Mouse (Mus musculus) lung, postnatal 10 days (tissue): ENCODE data around the gene Mov10l1.
A peak's percentile ranks its signal among the peaks of the same experiment; 100 is the strongest.

Experiments
- DNase-seq: peaks from one replicate; pipeline ENCODE4 v3.0.0; 2021

Gene Mov10l1

DNA sequence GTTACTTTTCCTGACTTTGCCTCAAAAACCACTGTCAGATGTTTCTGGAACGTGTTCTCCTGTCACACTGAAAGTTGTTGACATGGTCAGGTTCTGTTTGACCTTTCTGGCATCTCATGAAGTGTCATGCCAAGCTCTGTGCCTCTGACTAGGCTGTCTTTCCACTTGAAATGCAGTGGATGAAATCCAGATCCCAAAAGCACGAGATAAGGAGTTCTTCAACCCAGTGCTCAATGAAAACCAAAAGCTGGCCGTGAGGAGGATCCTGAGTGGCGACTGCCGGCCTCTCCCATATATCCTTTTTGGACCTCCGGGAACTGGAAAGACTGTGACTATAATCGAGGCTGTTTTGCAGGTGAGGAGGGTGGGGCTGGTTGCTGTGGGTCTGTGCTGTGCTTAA lies 37.4 kb downstream of the Mov10l1 start:
- no peak for DNase-seq

- no peak for DNase-seq
Measured at GRCm38 (mm10) chr15:89020492-89020891, 37.8 kb downstream of the Mov10l1 start.

- no peak for DNase-seq
Measured at GRCm38 (mm10) chr15:89044381-89044780, 61.7 kb downstream of the Mov10l1 start.

DNA sequence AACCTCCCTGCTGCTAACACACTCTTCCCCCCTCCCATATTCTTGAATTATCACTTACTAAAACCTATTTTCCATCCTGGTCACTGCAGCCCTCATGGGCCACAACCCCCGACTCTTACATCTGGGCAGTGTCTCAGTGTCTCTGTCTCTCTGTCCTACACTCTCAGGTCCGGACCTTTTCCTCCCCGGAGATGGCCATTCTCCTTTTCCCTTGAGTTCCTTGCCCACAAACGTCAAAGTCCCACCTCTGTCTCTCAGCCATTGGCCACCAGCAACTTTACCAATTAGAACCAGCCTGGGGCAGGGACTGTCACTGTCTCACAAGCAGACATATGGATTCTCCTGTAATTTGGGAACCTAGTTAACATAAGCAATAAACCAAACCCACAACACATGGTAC lies 63.6 kb downstream of the Mov10l1 start:
- no peak for DNase-seq

DNA sequence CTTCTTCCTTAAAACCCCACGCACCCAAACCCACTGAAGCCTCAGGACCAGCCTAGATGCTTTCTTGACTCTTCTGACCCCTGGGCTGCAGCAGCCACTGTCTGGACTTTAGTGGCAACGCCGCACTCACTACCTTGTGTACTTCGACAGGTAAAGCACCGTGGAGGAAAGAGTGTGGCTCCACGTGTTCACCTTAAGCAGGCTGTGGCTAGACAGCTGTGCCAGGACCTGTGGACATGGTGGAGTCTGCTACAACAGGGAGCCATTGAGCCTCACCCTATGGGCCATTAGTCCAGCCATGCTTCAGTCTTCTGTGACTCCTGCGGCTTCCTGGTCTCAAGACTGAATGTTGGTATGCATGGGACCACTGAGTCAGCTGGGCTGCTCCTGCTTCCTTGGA lies 72.0 kb downstream of the Mov10l1 start:
- DNase-seq: no peak

- DNase-seq: no peak
Measured at GRCm38 (mm10) chr15:89058736-89059135, 76.0 kb downstream of the Mov10l1 start.

DNA sequence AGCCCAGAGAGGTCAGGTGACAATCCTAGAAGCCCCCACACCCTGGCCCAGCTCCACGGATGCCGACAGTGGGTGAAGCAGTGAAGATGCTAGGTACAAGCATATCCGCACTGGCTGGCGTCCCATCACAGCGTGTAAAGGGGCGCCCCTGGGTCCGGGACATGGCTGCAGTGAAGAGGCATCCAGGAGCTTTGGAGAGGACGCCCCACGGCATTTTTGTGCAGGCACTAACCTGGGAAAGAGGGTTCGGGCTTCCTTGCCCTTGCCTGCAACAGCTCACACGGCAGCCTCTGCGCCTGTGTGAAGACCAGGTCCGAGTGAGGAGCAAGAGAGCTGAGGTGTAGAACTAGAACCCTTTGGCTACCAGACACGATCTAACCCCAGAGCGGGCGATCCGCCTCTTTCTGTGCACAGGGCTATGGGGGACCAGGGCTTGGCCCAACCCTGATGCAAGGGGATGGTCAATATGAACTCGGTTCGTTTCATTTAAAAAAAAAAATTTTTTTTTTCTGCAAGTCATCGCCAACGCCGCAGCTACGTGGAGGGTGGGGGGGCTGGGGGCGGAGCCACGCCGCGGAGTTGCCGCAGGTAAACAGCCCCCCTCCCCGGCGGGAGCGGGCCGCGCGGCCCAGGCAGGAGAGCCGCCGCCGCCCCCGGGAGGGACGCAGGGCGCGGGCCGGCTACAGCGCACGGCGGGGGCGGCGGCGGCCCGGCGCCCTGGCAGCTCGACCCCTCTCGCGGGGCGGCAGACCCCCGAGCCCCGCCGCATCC lies 76.6 kb downstream of the Mov10l1 start, which contains the start of gene Panx2:
Panx2 (plus strand) TSS at position 574 of the 771 bp plus-strand sequence.
- no peak for DNase-seq

DNA sequence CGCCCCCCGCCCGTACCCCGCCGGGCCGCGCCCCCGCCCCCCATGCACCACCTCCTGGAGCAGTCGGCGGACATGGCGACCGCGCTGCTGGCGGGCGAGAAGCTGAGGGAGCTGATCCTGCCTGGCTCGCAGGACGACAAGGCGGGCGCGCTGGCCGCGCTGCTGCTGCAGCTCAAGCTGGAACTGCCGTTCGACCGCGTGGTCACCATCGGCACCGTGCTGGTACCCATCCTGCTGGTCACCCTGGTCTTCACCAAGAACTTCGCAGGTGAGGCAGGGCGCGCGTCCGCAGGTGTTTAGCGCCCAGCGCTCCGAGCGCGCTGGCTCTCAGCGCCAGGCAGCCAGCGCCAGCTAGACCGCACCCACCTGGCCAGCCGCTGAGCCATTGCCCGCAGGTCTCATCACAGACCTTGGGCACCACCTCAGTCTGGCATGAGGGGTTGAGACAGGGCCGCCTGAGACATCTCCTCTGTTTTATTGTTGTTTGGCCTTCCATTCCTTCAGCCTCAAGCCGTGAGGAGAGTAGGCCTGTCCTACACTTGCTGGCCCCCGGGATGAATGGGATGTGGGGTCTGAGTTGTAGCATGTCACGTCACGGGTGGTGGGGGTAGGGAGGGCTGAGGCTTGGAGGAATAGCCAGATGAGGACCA lies 77.4 kb downstream of the Mov10l1 start:
- no peak for DNase-seq

DNA sequence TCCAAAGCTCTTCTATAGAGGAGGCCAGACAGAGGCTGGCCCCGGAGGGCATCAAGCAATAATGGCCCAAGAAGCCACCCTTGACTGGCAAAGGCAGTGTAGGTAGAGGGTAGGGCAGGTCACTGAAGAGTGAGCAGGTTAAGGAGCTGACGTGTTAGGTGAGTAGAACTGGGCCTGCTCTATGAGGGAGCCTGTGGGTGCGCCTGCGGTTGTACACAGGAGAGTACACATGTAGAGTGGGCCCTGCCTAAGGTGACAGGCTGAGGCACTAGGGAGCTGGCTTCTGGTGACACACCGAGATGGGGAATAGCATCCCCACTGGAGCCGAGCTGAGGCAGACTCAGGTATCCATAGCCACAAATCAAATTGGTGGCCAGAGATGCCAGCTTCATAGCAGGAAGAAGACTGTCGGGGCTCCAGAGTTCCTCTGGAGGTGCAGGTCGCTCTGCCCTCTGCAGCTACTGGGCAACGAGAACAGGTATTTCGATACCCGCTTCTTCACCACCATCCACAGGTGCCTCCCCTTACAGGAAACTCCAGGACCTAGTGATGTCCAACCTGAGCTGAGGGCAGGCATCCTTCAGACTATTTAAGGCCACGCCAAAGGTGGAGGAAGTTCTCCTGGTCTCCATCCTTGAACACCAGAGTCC lies 78.2 kb downstream of the Mov10l1 start:
- DNase-seq: no peak

GRCm38 (mm10) chr15:89061761-89062517 lies 79.2 kb downstream of the Mov10l1 start:
- DNase-seq: no peak

DNA sequence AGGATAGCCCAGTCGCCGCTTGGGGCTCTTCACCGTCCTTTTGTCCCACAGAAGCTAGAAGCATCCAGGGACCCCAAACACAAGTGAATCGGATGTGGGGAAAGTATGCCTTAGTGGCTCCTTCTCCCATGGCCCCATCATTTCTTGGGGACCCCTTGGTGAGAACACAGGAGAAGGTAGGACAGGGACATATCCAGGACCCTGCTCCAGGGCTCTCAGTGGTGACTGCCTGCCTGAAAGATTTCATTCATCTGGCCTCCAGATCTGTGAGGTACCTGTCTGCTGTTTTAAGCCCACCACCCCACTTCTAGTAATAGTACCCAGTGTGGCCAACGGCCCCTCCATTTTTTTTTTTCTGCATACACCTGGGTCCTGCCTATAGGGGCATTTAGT lies 79.8 kb downstream of the Mov10l1 start:
- DNase-seq: no peak

- DNase-seq: no peak
Measured at GRCm38 (mm10) chr15:89063001-89063400, 80.3 kb downstream of the Mov10l1 start.

- DNase-seq: no peak
Measured at GRCm38 (mm10) chr15:89063536-89063935, 80.8 kb downstream of the Mov10l1 start.

GRCm38 (mm10) chr15:89064891-89065290 lies 82.2 kb downstream of the Mov10l1 start:
- no peak for DNase-seq

DNA sequence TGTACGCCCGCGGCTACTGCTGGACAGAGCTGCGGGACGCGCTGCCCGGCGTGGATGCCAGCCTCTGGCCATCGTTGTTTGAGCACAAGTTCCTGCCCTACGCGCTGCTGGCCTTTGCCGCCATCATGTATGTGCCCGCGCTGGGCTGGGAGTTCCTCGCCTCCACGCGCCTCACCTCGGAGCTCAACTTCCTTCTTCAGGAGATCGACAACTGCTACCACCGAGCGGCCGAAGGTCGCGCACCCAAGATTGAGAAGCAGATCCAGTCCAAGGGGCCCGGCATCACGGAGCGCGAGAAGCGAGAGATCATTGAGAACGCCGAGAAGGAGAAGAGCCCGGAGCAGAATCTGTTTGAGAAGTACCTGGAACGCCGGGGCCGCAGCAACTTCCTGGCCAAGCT lies 84.9 kb downstream of the Mov10l1 start:
- no peak for DNase-seq

DNA sequence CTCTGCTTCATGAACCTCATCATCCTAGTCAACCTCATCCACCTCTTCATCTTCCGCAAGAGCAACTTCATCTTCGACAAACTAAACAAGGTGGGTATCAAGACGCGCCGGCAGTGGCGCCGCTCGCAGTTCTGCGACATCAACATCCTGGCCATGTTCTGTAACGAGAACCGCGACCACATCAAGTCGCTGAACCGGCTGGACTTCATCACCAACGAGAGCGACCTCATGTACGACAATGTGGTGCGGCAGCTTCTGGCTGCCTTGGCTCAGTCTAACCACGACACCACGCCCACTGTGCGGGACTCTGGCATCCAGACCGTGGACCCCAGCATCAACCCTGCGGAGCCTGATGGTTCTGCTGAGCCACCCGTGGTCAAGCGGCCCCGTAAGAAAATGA lies 85.5 kb downstream of the Mov10l1 start:
- DNase-seq: no peak

DNA sequence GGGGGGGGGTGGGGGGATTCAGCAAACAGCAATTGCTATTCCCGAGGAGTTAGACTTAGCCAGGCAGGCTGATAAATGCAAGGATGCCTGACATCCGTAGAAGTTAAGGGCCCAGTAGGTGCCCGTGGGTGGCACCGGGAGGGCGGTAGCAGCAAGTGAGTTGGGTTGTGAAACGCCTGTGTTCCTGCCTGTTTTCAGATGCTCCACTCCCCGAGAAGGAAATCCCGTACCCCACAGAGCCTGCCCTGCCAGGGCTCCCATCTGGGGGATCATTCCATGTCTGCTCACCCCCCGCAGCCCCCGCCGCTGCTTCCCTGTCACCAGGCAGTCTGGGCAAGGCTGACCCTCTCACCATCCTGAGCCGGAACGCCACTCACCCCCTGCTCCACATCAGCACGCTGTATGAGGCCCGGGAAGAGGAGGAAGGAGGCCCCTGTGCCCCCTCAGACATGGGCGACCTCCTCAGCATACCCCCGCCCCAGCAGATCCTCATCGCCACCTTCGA lies 86.7 kb downstream of the Mov10l1 start:
- no peak for DNase-seq

DNA sequence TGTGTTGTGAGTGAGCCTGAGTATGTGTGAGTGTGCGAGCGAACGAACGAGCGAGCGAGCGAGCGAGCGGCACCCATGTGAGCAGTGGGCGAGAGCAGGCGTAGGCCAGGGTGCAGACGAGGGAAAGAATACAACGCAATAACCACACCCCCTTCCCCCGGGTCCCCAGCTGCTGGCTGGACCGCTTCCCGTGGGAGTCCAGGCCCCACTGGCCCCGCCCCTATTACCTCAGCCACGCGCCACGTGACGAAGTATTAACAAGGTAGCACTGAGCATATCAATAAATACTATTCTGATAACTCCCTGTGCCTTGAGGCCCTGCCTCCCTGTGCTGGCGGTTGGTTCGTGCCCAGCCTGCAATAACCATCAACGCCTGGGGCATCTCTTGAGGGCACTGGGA lies 87.9 kb downstream of the Mov10l1 start:
- no peak for DNase-seq

- no peak for DNase-seq
Measured at GRCm38 (mm10) chr15:89073993-89074603, 91.4 kb downstream of the Mov10l1 start.

GRCm38 (mm10) chr15:89074613-89075477 lies 92.1 kb downstream of the Mov10l1 start, which contains the start of gene Trabd:
Gene Trabd, plus strand, starts transcription at chr15:89075124.
- DNase-seq: no peak

DNA sequence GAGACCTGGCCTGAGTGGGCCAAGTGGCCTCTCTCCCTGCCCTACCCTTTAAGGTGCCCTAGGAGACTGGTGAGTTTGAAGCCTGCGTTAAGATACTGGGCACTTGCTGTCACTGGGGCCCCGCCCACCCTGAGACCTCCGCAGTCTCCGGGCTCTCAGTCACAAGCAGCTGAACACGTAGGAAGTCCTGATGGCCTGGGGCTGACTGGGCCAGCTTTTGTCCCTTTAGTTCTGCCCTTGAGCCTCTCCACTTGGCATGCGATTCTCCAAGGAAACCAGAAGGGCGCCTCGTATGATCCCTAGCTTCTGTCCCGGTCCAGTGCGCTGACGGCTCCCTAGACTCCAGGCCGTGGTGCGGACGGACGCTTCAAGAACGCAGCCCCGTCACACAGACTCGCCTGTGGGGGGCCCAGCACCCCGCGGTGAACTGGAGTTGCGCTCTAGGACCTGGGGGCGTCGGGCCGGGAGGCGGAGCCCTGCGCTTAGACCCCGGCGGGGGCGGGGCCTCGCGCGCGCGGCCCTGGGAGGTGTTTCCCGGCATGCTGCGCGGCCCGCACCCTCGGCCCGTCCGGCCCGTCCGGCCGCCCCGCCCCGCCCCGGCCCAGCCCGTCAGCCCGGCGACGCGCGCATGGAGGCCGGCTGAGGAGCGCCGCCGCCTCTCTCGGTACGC lies 92.9 kb downstream of the Mov10l1 start:
- DNase-seq: peak; percentile 93
